Mouse (Mus musculus) layer of hippocampus, adult 9-11 months (tissue): Measurements from ENCODE around the gene Gm20388.

Source experiments
- DNase-seq: peaks from one replicate; pipeline ENCODE4 v3.0.0; 2022

Gm20388 gene

GRCm38 (mm10) chr8:120014267-120015023, 103.8 kb downstream of the Gm20388 start:
- no peak for DNase-seq

- no peak for DNase-seq
Observed at GRCm38 (mm10) chr8:120015916-120016315, 105.3 kb downstream of the Gm20388 start.

- no peak for DNase-seq
Observed at GRCm38 (mm10) chr8:120016424-120016823, 105.8 kb downstream of the Gm20388 start.

DNA sequence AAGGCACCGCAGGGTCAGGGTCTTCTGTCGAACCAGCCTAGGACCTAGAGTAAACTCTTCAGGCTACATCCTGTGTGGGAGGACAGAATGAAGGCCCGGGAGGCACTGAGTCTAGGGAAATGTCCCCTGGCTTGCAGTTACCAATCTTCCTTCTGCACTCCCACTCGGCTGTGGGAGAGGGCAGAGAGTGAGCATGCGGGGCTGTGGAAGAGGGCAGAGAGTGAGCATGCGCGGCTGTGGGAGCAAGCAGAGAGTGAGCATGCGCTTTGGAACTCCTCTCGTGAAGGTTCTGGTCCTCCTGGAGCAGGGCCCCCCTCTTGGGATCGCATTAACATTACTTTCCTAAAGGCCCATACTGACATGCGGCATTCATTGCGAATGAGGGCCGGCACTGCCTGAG, 106.7 kb downstream of the Gm20388 start:
- DNase-seq, result no peak

DNA sequence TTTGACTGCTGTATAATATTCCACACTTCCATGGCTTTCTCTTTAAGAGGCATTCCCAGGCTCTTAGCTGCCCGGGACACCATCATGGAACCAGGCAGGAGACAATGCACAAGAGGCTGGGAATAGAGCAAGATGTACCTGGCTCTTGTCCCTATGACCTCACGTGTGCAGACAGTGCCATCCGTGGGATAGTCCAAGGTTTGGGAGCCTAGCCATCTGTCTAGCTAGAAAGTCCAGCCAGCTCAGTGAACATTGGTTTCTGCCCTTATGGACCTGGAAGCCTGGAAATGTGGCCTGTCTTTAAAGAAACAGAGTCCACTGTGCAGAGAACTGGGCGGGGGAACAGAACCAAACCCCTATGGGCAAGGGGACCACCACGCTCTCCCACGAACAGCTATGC, 107.1 kb downstream of the Gm20388 start:
- no peak for DNase-seq

DNA sequence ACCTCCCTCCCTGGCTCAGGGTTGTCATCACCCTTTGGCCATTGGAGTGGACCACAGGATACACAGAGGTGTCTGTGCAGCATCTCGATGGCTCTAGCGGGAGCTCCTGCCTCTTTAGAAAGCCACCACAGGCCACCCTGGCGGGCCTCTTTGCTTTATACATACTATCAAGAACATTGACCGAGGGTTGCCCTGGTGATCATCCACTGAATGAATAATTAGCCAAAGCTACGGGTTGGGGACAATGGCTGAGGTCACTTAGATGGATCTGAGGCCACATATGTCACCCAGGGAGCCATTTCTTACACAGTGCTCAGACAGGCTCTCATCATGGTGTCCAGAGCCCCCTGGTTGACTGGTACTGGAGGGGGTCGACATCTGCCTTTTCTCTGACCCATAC, 107.7 kb downstream of the Gm20388 start:
- no peak for DNase-seq

DNA sequence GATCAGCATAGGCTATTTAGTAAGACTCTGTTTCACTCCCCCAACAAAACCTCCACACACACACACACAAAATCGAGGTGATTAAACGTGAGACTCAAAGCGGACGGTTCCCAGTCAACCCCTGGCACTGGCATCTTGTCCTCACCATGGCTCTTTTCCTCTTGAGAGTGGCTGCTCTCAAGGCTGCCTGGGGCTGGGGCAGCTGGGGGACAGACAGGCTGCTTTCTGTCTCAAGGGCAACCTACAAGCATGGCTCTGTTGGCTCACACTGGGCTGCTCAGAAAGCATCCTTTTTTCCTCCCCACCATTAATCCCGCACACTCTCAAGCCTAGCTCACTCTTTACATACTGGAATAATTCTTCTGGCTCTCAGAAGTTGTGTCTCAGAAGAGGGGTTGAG, 108.7 kb downstream of the Gm20388 start:
- no peak for DNase-seq

GRCm38 (mm10) chr8:120020298-120020697, 109.7 kb downstream of the Gm20388 start:
- no peak for DNase-seq

- no peak for DNase-seq
Observed at GRCm38 (mm10) chr8:120026199-120026598, 115.6 kb downstream of the Gm20388 start.

GRCm38 (mm10) chr8:120026991-120027390, 116.3 kb downstream of the Gm20388 start:
- no peak for DNase-seq

- DNase-seq, result no peak
Observed at GRCm38 (mm10) chr8:120030447-120030846, 119.8 kb downstream of the Gm20388 start.

- no peak for DNase-seq
Observed at GRCm38 (mm10) chr8:120032549-120033208, 122.0 kb downstream of the Gm20388 start.

DNA sequence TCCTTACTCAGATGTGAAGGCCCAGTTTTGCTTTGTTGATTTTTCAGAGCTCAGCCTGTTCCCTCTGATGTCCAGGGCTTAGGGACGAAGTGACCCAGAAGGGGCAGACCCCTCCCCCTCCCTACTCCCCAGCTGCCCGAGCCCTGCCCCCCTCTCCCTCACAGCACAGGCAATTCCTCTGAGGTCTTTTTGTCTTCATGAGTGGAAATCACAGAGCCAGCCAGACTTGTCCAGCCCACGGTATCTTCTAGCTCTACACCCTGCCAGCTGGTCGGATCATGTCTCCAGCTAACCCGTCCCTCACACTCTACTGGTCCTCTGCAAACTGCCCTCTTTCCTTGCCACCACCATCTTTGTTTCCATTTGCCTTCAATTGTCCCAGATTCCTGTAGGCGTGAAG, 123.8 kb downstream of the Gm20388 start:
- DNase-seq, result no peak

DNA sequence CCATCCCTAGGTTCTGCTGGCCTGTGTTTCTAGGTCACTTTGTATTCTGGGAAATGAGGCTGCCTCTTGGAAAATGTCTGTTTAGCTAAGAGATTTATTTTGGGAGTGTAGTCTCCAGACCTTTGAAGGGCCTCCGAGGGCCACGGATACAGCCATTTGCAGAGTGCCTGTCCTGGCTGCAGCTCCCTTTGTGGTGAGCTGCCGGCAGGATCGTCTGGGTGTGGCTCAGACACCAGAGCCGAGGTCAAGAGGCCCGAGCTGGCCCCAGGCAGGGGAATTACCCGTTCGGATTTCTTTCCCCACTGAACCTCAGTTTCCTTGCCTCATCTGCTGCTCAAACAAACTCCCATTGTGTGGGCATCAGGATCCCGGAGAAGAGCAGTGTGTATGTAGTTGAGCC, 125.5 kb downstream of the Gm20388 start:
- no peak for DNase-seq

DNA sequence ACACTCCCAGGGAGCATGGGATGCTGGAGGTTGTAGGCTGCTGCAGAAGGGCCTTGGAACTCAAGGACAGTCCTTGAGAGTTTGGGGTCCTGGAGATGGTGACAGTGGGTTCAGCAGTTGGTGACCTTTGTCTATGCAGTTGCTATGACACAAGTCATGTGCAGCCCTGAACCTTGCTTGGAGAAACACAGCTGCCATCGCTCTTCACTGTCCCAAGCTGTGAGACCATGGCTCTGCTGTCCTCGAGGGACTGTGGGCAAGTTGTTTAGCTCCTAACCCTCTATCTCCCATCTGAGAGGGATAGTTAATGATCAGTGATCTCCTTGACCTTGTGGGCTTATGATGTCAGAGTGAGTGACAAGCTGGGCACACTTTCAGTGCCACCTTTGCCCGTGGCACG, 125.9 kb downstream of the Gm20388 start:
- DNase-seq, result no peak

GRCm38 (mm10) chr8:120037199-120037598, 126.6 kb downstream of the Gm20388 start:
- no peak for DNase-seq

- DNase-seq, result no peak
Observed at GRCm38 (mm10) chr8:120037611-120038010, 127.0 kb downstream of the Gm20388 start.

DNA sequence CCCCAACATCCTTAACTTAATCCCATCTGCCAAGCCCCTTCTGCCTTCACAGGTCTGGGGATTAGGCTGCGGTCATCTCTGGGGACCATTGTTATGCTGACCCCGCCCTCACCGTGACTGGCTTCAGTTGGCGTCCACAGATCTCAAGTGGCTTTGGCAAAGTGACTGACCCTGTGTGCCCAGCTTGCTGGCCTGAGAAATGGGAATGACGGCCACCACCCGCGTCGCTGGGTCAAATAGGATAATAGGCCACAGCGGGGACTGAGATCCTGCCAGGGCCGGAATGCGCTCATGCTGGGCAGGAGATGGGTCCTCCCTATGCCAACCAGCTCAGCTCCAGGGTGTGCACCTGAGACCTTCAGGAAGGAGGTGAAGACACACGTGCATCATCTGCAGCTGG, 128.1 kb downstream of the Gm20388 start:
- no peak for DNase-seq

- DNase-seq, result no peak
Observed at GRCm38 (mm10) chr8:120039313-120039919, 128.8 kb downstream of the Gm20388 start.

- peak; percentile 69 for DNase-seq
Observed at GRCm38 (mm10) chr8:120040861-120041260, 130.2 kb downstream of the Gm20388 start.

GRCm38 (mm10) chr8:120042542-120043312, 132.1 kb downstream of the Gm20388 start:
- DNase-seq, result no peak

DNA sequence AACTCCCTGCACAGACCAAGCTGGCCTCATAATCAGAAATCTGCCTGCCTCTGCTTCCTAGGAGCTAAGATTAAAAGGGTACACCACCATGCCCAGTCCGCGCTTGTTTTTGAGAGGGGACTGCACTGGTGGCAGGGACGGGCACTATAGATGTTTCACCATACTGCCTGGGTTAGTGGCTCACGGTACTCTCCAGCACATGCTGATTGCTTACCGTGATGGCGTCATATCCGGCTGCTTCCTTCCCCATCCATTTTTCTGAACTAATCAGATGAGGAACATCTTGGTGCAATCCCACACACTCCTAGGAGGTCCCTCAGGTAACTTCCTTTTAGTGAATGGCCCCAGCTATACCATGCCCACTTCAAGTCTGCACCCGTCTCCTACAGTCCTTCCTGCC, 134.3 kb downstream of the Gm20388 start:
- no peak for DNase-seq

GRCm38 (mm10) chr8:120045471-120045870, 134.8 kb downstream of the Gm20388 start:
- DNase-seq, result no peak
